Mouse (Mus musculus): ENCODE results near the gene Wnt3a.

DNA sequence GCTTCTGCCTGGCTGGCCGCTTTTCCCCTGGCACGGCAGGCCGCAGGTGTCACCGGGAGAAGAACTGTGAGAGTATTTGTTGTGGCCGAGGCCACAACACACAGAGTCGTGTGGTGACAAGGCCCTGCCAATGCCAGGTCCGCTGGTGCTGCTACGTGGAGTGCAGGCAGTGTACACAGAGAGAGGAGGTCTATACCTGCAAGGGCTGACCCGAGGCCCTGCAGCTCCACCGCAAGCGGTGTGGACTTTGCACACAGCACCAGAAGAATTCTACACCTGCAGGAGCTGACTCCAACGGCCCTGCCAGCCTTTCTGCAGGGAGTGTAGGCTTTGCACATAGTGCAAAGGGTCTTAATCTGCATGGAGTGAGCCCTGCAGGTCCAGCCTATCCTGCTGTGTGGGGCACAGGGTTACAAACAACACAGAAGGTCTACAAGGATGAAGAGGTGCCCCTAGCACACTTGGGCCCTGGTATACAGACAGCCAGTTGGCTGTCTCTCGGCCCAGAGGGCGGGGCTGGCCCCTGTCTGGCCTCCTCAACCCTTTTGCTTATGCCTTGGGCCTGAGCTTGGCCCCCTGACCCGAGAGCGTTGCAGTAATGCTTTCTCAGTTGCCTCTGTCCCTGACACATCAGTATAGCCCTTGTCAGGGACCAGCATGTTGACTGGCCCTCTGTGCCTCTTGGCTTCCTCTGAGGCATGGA lies 40.8 kb upstream of the Wnt3a start:
- TF ChIP-seq EP300 (IDR thresholded peaks at IDR 0.05) (no peak), CTCF (IDR thresholded peaks at IDR 0.05) (no peak)

All from lung, postnatal 0 days (tissue).